Mouse (Mus musculus): ENCODE measurements around the gene Csf2ra. TPM values are rescaled to one million over a fixed set of nuclear protein-coding genes. Genes with fewer than 3 reads are reported as not detected.
A peak's percentile ranks its signal among the peaks of the same experiment; 100 is the strongest.
"Not testable (repeated sequence)": the region's sequence is repeated elsewhere in the genome, so short reads cannot be mapped to it uniquely, and the experiment has no call there.

Csf2ra gene
- polyA plus RNA-seq, 1 experiment: 18.3 TPM

DNA sequence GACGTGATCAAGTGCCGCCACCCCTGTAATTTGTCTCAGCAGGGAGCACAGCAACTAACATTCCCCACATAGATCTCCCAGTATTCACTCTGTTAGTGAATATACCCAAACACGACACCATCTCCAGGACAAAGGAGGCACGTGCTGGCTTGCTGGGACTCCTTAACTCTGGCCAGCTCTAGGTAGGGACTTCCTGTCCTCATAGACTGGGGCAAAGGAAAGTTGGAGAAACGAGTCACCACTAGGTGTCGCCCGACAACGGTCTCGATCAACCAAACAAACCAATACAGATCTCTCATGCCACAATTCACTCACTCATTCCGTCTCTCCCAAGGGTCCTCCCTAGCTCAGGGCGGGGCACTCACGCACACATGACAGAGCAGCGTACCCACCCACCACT lies 28.9 kb downstream of the Csf2ra start:
- no peaks in the 10 kb centered on the region for H3K36me3 ChIP-seq (ENCODE audit: control insufficient read depth, insufficient read depth, low read length, poor library complexity, severe bottlenecking)
- H3K27ac ChIP-seq (ENCODE audit: insufficient read depth, low read length): no peak overlapping the region

DNA sequence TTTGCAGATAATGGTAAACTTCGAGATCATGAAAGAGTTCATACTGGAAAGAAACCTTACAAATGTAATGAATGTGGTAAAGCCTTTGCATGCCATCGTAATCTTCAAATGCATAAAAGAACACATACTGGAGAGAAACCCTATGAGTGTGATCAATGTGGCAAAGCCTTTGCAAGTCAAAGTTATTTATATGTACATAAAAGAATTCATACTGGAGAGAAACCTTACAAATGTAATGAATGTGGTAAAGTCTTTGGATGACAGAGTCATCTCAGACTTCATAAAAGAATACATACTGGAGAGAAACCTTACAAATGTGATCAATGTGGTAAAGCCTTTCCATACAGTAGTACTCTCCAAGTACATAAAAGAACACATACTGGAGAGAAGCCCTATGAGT lies 44.6 kb downstream of the Csf2ra start, which contains the start of gene Gm6020:
Gm6020 (plus strand) TSS at position 301 of the 400 bp plus-strand sequence.
- not testable (repeated sequence) for H3K36me3 ChIP-seq (ENCODE audit: control insufficient read depth, insufficient read depth, low read length, poor library complexity, severe bottlenecking); H3K9ac ChIP-seq (ENCODE audit: low read depth, poor library complexity, severe bottlenecking); H3K4me3 ChIP-seq (ENCODE audit: low read depth, low read length); H3K9me3 ChIP-seq (replicated peaks; ENCODE audit: control insufficient read depth, insufficient read depth, low read length, poor library complexity, severe bottlenecking); H3K4me1 ChIP-seq (ENCODE audit: control insufficient read depth, insufficient read depth, low read length); H3K27me3 ChIP-seq (ENCODE audit: control insufficient read depth, insufficient read depth, low read length, poor library complexity, severe bottlenecking); H3K27ac ChIP-seq (ENCODE audit: insufficient read depth, low read length)

More for the DNA sequence above, 28.9 kb downstream of the Csf2ra start:
- H3K4me1 ChIP-seq (ENCODE audit: control insufficient read depth, insufficient read depth, low read length): no peaks in the 10 kb centered on the region
- H3K4me3 ChIP-seq (ENCODE audit: low read depth, low read length): no peak overlapping the region
- H3K27me3 ChIP-seq (ENCODE audit: control insufficient read depth, insufficient read depth, low read length, poor library complexity, severe bottlenecking): no peaks in the 10 kb centered on the region
- no peak for TF ChIP-seq CTCF (IDR thresholded peaks at IDR 0.05; ENCODE audit: low read depth, low read length)
- no peak for TF ChIP-seq POLR2A (IDR thresholded peaks at IDR 0.05; ENCODE audit: insufficient read depth, low read length)
- no peak for TF ChIP-seq EP300 (IDR thresholded peaks at IDR 0.05; ENCODE audit: insufficient read depth, low read depth, low read length)
- H3K9ac ChIP-seq (ENCODE audit: low read depth, poor library complexity, severe bottlenecking): no peak overlapping the region
- H3K9me3 ChIP-seq (replicated peaks; ENCODE audit: control insufficient read depth, insufficient read depth, low read length, poor library complexity, severe bottlenecking): no peaks in the 10 kb centered on the region

- Histone ChIP-seq H3K9ac (ENCODE audit: low read depth, poor library complexity, severe bottlenecking) (peak within 1 kb of the TSS; percentile 59), H3K9me3 (replicated peaks; ENCODE audit: control insufficient read depth, insufficient read depth, low read length, poor library complexity, severe bottlenecking) (no peaks in the 10 kb centered on the region), H3K4me3 (ENCODE audit: low read depth, low read length) (peak within 1 kb of the TSS; percentile 73), H3K4me1 (ENCODE audit: control insufficient read depth, insufficient read depth, low read length) (no peaks in the 10 kb centered on the region), H3K36me3 (ENCODE audit: control insufficient read depth, insufficient read depth, low read length, poor library complexity, severe bottlenecking) (no peaks in the 10 kb centered on the region), H3K27ac (ENCODE audit: insufficient read depth, low read length) (no peak within 1 kb of the TSS), H3K27me3 (ENCODE audit: control insufficient read depth, insufficient read depth, low read length, poor library complexity, severe bottlenecking) (peaks cover 4% of the 10 kb centered on the region; the same call in 1 of the 2 replicates)
- no peak for TF ChIP-seq EP300 (IDR thresholded peaks at IDR 0.05; ENCODE audit: insufficient read depth, low read depth, low read length)
- no peak for TF ChIP-seq POLR2A (IDR thresholded peaks at IDR 0.05; ENCODE audit: insufficient read depth, low read length)
Measured at GRCm38 (mm10) chr19:61175756-61176324, 52.4 kb downstream of the Csf2ra start, which contains the start of gene Gm7102. TSS of gene Gm7102 (minus strand) at chr19:61176309.

Other genes starting within 250 kb of the Csf2ra start
- 13.1 and 18.5 TPM in 2 replicates for gene Zfp950, start 87.6 kb downstream of the Csf2ra start, polyA plus RNA-seq (2011; ENCODE audit: insufficient read depth, insufficient read length, low read depth, missing spikeins)
- not detected in 2 replicates for gene Gm7102, start 52.1 kb downstream of the Csf2ra start, polyA plus RNA-seq (2011; ENCODE audit: insufficient read depth, insufficient read length, low read depth, missing spikeins)
- not detected in 2 replicates for gene Gm6020, start 44.5 kb downstream of the Csf2ra start, polyA plus RNA-seq (2011; ENCODE audit: insufficient read depth, insufficient read length, low read depth, missing spikeins)
- 7.1 and 12.1 TPM in 2 replicates for gene Gm21060, start 68.6 kb upstream of the Csf2ra start, polyA plus RNA-seq (2011; ENCODE audit: insufficient read depth, insufficient read length, low read depth, missing spikeins)

Data from ES-Bruce4 (cell line).